Mouse (Mus musculus): ENCODE results near the gene Adgrb3.

- TF ChIP-seq EP300 (IDR thresholded peaks at IDR 0.05; ENCODE audit: low read depth) (no peak), CTCF (IDR thresholded peaks at IDR 0.05; ENCODE audit: low read depth) (no peak)
Observed at GRCm38 (mm10) chr1:25060191-25060590, 769.3 kb downstream of the Adgrb3 start.

Measured in heart, postnatal 0 days (tissue).